Mouse (Mus musculus) spleen, postnatal 14 days (tissue): ENCODE measurements around the gene Inpp5e.
A peak's percentile ranks its signal among the peaks of the same experiment; 100 is the strongest.
"Not testable (repeated sequence)": the region's sequence is repeated elsewhere in the genome, so short reads cannot be mapped to it uniquely, and the experiment has no call there.

Source experiments
- DNase-seq, 2 experiments: peaks; one replicate each; pipeline ENCODE4 v3.0.0; 2021 to 2022; ENCODE audit warnings: low spot score in 2 of 2

Gene Inpp5e

DNA sequence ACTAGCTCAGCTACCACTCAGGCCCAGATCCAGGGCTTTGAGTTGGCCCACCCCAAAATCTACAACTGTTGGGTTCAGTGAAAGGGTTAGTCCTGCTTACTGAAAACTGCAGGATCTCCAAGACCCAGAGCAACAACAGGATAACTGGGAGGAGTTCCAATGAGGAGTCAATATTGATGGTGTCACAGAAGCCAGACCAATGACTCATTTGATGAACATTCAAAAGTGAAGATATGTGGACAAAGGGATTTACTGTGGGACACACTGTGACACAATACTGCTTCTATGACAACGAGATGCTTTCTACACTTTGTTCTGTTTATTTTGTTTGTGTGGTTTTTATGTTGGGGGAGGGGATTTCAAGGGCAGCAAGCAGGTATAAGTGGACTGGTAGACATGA, 9.1 kb upstream of the Inpp5e start:
- no peak for DNase-seq

GRCm38 (mm10) chr2:26417066-26417465, 8.1 kb upstream of the Inpp5e start:
- no peak for DNase-seq

- DNase-seq = no peak
These were observed 2.0 kb upstream of the Inpp5e start for GRCm38 (mm10) chr2:26410931-26411411.

DNA sequence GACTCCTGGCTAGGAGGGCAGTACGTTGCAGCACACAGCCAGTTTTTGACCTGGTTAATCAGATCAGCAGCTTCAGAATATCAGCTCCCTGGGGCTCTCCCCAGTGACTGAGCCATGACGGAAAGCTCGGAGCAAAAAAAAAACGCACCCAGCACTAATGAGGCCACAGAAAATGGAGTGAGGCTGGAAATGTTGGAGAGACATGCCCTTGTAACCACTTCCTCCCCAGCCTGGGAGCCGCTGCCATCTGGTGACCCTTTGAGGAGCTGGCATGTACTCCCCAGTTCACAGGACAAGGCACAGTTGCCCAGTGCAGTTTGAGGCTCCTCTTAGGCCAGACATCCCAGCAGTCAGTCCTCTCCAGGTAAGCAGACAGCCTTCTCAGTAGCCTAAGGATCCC, 1.1 kb upstream of the Inpp5e start:
- DNase-seq = no peak

- DNase-seq = no peak
These were observed 359 bp upstream of the Inpp5e start for GRCm38 (mm10) chr2:26409362-26409761.

DNA sequence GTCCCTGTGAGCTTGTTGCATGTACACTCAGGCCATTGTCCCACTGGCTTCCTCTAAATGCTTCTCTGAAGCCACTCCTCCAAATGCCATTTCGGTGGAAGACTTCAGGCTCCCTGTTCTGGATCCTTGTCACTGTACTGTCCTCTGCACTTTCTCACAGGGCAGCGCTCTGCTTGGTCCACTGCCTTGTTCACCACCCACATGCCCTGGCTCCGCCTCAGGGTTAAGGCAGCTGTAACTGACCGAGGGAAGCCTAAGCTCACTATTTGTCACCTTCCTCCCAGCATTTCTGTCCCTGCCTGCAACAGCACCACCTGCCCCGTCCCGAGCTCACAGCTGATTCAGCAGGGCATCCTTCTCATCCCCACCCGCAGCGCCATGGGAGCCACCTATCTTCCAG, 5.7 kb downstream of the Inpp5e start:
- DNase-seq = no peak

- no peak for DNase-seq
These were observed 6.7 kb downstream of the Inpp5e start for GRCm38 (mm10) chr2:26402265-26402664.

DNA sequence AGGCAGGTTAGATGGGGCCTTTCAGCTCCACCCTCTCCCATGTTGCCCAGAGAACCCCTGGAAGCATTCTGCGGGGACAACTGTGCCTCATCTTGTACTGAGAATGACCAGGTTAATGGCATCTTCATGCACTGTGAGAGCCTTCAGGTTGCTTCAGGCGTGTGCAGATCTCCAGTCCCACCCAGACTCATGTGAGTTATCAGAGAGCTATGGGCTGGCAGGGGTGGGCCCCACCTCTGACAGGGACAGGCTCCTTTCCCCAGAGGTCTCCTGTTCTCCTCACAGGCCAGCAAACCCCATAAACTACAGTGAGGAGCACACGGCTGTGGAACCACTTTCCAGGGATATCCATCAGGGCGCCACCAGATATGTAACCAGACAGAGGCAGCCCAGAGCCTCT, 8.0 kb downstream of the Inpp5e start:
- DNase-seq = no peak

DNA sequence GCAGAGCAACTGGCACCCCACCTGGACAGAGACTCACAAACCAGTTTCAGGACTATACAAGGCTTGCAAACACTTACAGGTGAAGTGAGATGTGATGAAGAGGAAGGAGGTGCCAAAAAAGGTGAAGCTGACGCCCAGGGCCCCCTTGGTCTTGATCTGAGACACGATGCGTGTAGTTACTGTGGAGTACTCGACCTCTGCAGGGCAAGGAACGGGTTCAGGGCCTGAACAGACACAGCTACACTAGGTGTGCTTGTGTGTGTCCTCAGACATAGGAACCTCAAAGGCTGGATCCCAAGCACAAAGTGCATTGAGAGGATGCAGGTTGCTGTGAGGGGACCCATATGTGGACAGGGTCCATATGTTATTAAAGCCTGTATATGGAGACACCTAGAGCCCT, 8.7 kb downstream of the Inpp5e start:
- no peak for DNase-seq

DNA sequence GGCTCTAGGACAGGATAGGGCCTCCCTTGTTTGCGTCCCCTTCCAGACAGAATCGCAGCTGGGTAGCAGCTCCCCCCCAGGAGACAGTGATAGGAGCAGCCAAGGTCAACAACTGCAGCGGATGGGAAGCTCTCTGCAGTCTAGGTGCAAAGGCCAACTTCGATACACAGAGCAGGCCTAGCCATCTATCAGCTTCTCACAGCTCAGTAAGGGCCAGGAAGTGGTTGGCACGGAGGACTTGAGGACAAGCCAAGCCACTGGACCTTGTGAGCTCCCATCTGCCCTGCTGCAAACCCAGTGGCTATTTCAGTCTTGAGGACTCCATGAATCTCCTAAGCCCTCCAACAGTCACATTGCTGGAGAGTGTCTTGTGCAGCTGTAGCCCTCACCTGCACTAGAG, 9.4 kb downstream of the Inpp5e start:
- DNase-seq = no peak

- no peak for DNase-seq
These were observed 10.0 kb downstream of the Inpp5e start for GRCm38 (mm10) chr2:26398978-26399377.

DNA sequence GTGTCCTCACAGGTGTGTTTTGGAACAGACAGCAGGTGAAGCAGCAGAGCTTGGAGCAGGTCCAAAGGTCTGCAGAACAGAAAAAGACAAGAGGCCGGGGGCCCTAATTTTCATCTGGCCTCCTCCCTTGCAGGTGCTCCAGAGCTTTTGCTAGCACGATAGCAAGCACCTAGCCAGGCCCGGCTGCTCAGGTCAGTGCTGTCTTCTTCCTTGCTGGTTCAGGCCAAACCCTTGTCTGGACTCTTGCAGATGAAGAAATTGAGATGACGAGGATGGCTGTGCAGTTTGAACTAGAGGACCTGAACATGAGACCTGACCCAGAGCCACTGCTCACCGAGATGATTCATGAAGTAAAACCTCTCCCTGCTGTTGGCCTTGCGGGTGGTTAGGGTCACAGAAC, 17.4 kb downstream of the Inpp5e start:
- DNase-seq = no peak

GRCm38 (mm10) chr2:26390954-26391353, 18.0 kb downstream of the Inpp5e start:
- DNase-seq = no peak

DNA sequence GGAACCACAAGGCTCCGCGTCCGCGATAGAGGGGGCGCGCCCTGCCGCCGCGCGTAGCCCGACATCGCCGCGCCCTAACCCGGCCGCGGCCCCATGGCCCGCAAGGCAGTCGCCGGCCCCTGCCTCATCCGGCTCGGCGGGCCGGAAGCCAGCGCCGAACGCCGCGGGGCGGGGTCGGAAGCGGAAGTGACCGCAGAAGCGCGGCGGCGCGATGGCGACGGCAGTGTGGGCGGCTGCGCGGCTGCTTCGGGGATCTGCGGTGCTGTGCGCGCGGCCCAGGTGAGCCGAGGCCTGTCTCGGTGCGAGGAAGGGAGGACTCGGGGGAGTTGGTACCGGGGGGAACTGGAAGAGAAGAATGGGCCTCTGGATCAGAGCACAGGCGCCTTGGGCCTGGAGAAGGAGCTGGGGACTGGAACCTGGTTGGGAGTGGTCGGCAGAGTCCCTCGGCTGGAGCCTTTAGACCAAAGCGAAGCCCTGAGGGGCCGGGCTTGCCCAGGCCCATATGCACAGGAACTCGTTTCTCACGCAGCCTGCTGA, 19.8 kb downstream of the Inpp5e start, which contains the start of the genes Entr1 and Pmpca:
Entr1 (minus strand) TSS at position 163 of the 537 bp plus-strand sequence.
Pmpca (plus strand) TSS at position 186 of the 537 bp plus-strand sequence.
- peak; percentile 70 to 81 for DNase-seq

DNA sequence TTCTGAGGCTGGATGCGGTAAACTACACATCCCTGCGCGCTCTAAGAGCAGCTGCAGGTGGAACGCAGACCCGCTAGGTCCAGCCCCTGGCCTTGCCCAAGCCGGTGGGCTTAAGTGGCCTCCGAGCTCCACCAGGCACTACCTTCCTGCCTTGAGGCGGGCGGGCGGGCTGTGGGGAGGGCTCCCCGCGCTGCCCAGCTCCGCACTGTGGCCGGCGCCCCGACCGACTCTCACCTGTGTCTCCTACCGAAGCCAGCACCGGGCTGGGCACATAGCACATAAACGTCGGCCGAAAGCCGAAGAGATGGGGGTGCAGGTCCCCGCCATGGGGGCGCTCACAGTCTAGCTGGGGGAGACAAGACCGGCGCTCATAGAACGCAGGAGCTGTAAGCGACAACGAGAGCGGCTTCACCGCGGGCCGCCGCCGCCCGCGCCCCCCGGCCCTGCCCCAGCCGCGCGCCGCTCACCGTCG, 20.3 kb downstream of the Inpp5e start:
- DNase-seq = no peak

- DNase-seq = no peak
These were observed 21.3 kb downstream of the Inpp5e start for GRCm38 (mm10) chr2:26387713-26388112.

DNA sequence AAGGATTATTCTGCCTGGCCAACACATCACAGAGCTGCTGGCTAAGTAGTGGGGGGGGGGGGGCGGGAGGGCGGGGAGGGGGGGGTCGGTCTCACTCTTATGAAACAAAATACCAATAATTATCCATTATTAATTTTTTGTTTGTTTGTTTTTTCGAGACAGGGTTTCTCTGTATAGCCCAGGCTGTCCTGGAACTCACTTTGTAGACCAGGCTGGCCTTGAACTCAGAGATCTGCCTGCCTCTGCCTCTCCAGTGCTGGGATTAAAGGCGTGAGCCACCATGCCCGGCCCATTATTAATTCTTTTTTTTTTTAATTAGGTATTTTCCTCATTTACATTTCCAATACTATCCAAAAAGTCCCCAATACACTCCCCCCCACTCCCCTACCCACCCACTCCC, 28.1 kb downstream of the Inpp5e start:
- DNase-seq = not testable (repeated sequence)

- peak; percentile 59 to 73 for DNase-seq
These were observed 28.8 kb downstream of the Inpp5e start, which contains the start of gene Snapc4 for GRCm38 (mm10) chr2:26380131-26380771. Gene Snapc4 (minus strand): TSS chr2:26380653.

- DNase-seq = no peak
These were observed 36.6 kb downstream of the Inpp5e start for GRCm38 (mm10) chr2:26372396-26372795.

GRCm38 (mm10) chr2:26368572-26368971, 40.4 kb downstream of the Inpp5e start:
- DNase-seq = no peak

- no peak for DNase-seq
These were observed 41.1 kb downstream of the Inpp5e start for GRCm38 (mm10) chr2:26367911-26368310.

DNA sequence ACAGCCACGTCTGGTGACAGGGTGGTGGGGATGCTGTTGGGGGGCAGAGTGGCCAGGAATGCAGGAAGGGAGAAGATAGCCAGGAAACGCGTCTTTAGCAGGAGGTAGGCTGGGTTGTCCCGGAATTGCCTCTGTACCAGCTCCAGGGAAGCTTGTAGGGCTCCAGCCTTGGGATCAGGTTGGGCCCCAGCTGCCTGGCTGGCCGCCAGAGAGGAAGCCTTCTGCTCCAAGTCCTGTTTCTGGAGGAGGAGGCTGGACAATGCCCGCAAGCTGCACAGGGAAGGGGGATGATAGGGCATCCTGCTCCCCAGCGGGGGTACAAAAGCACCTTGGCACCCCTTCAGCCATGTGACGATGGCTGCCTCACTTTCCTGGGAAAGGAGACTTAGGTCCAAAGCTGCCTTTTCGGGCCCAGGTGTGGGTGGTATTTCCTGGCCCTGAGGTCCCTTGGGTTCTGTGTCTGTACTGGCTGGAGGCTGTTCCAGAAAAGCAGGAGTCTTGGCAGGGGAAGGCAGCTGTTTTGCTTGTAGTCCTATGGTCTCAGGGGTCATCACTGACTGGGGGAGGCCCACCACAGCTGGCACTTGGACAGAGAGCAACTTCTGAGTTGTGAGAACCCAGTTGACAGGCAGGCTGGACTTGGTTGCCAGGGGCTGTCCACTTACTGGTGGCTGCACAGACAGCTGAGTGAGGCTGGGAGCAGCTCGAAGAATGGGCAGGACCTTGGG, 44.1 kb downstream of the Inpp5e start:
- DNase-seq = no peak

DNA sequence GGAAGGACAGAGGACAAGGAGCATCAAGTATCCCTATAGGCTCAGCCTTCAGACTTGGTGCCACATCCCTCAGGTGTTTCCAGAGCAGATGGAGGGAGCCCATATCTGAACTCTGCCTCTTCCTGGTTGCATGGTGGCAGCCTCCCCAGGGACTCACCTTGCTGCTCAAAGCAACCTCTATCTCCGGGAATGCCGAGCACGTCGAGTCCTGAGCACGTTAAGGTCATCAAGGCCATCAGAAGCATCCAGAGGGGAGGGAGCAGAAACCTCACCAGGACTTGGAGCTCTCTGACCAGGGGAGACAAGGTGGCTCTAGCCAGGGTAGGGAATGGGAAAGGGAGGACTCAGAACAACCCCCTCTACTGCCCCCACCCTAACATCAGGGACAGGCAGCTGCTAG, 45.5 kb downstream of the Inpp5e start:
- no peak for DNase-seq
